Mouse (Mus musculus) heart, postnatal 0 days (tissue): Measurements from ENCODE around the gene 6330403K07Rik.

Experiments
- CTCF ChIP-seq: IDR thresholded peaks from 2 replicates; pipeline ENCODE4 v1.5.1; 2016; ENCODE audit warnings: antibody characterized with exemption, control low read depth, low read depth
- EP300 ChIP-seq: IDR thresholded peaks from 2 replicates; pipeline ENCODE4 v1.6.1; 2016; ENCODE audit warnings: antibody characterized with exemption, low read depth

- TF ChIP-seq CTCF: no peak
- peak; percentile 95 for TF ChIP-seq EP300
Observed at GRCm38 (mm10) chr11:71019201-71020068, 13.9 kb downstream of the 6330403K07Rik start, which contains the start of the genes Mis12 and Derl2.
